Mouse (Mus musculus) kidney, adult 2 months (tissue): ENCODE data around the gene Smg1. TPM values are rescaled to one million over a fixed set of nuclear protein-coding genes. Genes with fewer than 3 reads are reported as not detected.
A peak's percentile ranks its signal among the peaks of the same experiment; 100 is the strongest.

Source experiments
- DNase-seq: peaks from one replicate; pipeline ENCODE4 v3.0.0; 2021
- H3K27ac ChIP-seq: fragments of 200-500 bp; 2 replicates; pipeline ENCODE4 v1.5.1; 2012; ENCODE audit warnings: low read depth, low read length, control low read depth, inconsistent platforms; ENCODE audit not compliant: insufficient read depth
- H3K27me3 ChIP-seq: fragments of 200-500 bp; replicated peaks from 2 replicates; pipeline ENCODE4 v1.6.1; 2012; ENCODE audit warnings: mild to moderate bottlenecking, moderate library complexity, low read length, inconsistent platforms; ENCODE audit not compliant: control insufficient read depth, insufficient read depth
- H3K36me3 ChIP-seq: fragments of 200-500 bp; 2 replicates; pipeline ENCODE4 v1.6.1; 2012; ENCODE audit warnings: mild to moderate bottlenecking, moderate library complexity, low read length, inconsistent platforms; ENCODE audit not compliant: control insufficient read depth, insufficient read depth
- H3K4me1 ChIP-seq: fragments of 200-500 bp; 2 replicates; pipeline ENCODE4 v1.6.1; 2011; ENCODE audit warnings: low read length; ENCODE audit not compliant: control insufficient read depth, insufficient read depth
- H3K4me3 ChIP-seq: fragments of 200-500 bp; 2 replicates; pipeline ENCODE4 v1.5.1; 2011; ENCODE audit warnings: mild to moderate bottlenecking, low read depth, low read length, control low read depth; ENCODE audit not compliant: insufficient read depth
- CTCF ChIP-seq: fragments of 200-500 bp; conservative IDR thresholded peaks from 2 replicates; pipeline ENCODE4 v1.5.1; 2011; ENCODE audit warnings: low read depth, mild to moderate bottlenecking, control low read depth, low read length, moderate library complexity, mixed read lengths; ENCODE audit not compliant: insufficient read depth, insufficient read length
- POLR2A ChIP-seq: fragments of 200-500 bp; IDR thresholded peaks from one replicate; pipeline ENCODE4 v1.6.1; 2011; ENCODE audit warnings: low read depth, low read length, control low read depth
- WGBS: fragments of 180-500 bp; shearing (Covaris S2); methylation state at CpG from one replicate; pipeline ENCODE4 v1.1.7; 2018; 5-methylcytosine and 5-hydroxymethylcytosine counted together
- polyA plus RNA-seq: library from polyadenylated mRNA; depleted of rRNA; stranded (reverse); fragments of >200 nt; gene quantifications from 2 replicates; pipeline ENCODE4 v1.2.3, GENCODE M21; 2012

Smg1 gene
- polyA plus RNA-seq, 1 experiment = 15.5 TPM

DNA sequence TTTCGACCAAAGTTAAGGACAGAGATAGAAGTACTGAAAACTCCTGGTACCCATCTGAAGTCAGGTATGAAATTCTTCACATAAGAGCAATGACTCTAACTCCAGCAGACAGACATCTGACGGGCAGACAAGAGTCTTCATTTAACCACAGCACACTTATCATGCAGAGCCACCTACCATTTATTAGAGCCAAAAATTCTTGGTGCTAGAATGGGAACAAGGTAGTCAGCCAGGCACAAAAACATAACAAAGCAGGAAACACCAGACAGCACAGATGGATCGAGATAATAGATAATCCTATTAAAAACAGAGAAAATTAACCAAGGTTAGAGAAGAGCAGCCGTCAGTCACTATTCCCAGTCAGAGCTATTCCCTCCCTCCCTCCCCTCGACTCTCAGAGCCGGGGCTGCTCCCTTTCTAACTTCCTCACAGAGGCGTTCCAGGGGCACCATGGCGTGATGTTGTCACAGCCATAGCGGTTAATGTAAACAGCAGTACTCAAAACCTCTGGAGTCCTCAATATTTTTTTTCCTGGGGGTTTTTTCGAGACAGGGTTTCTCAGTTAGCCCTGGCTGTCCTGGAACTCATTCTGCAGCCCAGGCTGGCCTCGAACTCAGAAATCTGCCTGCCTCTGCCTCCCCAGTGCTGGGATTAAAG lies 117.1 kb downstream of the Smg1 start:
- TF ChIP-seq POLR2A (no peak), CTCF (no peak)
- DNase-seq = no peak
- H3K4me1 ChIP-seq = peaks cover 15% of the 10 kb centered on the region
- peaks cover 11% of the 10 kb centered on the region for H3K36me3 ChIP-seq
- 0 out of 2 replicates have a peak overlapping the region, but pooled peaks have one; percentile 41 for H3K27ac ChIP-seq
- no peak overlapping the region for H3K4me3 ChIP-seq
- H3K27me3 ChIP-seq = no peaks in the 10 kb centered on the region
- WGBS = 46% methylated on average over 11 of the region's 11 CpGs

DNA sequence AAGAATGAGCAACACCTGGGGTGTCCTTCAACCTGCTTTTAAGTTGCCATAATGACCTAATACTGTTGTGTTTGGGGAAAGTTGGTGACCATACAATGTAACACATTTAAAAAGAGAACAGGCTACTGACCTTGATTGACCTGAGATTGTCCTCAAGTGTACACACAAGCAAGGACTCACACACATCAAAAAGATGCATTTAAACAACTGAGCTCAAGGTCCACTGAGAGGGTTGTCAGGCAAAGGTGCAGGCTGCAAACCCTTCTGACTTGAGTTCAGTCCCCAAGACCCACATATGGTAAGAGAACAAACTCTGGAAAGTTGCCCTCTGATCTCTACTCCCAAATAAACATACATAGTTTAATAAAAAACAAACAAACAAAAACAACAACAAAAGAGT lies 117.7 kb downstream of the Smg1 start:
- TF ChIP-seq CTCF (no peak), POLR2A (no peak)
- DNase-seq = no peak
- H3K27ac ChIP-seq = peak overlapping the region; percentile 42; the same call in 1 of the 2 replicates
- H3K36me3 ChIP-seq = peaks cover 11% of the 10 kb centered on the region
- peaks cover 17% of the 10 kb centered on the region for H3K4me1 ChIP-seq
- H3K4me3 ChIP-seq = no peak overlapping the region
- no peaks in the 10 kb centered on the region for H3K27me3 ChIP-seq

DNA sequence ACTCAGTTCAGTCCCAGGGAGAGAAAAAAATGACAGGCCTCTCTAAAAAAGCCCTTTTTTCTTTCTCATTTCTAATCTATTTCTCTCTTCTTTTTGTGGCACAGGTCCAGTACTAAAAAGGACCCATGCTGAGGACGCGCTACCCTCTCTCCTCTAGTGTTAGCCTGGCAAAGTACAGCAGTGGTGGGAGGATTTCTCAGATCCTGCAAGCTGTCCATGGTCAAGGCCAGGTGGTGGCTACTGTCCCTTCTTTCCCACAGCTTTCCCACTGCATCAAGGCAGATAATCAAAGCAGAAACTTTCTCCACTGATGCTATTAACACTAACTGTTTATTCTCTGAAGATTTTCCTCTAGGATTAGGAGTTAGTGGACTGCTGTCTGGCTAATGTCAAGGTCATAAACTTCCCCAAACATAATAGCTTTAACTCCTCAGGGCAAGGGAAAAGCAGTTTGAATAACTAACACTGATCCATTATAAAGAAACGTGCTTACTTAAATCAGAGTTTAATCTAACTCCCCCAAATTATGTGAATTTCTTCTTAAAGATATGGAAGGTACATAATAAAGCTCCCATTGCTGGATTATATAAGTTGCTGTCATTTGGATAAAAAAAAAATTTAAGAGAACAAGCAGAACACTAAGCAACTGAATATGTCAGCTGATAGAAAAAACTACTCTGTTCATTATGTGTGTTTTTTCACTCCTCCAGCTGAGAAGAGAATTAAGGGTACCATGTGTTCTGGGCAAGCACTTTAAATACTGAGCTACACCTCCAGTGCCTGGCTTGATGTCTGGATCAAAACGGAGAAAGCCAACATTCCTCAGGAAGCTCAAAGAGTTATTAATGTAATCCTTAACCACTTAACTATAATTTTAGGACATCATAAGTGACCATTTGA lies 119.7 kb downstream of the Smg1 start:
- Histone ChIP-seq H3K36me3 (peaks cover 12% of the 10 kb centered on the region), H3K27ac (0 out of 2 replicates have a peak overlapping the region, but pooled peaks have one; percentile 47), H3K4me3 (no peak overlapping the region), H3K4me1 (peaks cover 31% of the 10 kb centered on the region), H3K27me3 (no peaks in the 10 kb centered on the region)
- 53% methylated on average over 4 of the region's 4 CpGs for WGBS
- no peak for DNase-seq
- no peak for TF ChIP-seq POLR2A
- no peak for TF ChIP-seq CTCF

DNA sequence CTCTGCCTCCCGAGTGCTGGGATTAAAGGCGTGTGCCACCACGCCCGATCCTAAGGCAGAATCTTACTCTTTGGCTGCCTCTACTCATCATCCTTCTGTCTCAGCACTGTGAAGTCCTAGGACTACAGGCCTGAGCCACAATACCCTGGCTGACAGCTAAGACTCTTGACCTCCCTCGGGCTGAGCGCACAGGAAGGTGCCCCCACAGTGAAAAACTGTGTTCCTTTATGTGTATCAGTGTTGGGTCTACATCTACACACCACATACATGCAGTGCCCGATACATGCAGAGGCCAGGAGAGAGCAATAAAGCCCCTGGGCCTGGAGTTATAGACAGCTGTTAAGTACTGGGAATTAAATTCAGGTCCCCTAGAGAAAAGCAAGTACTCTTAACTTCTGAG lies 121.2 kb downstream of the Smg1 start:
- H3K27me3 ChIP-seq = no peaks in the 10 kb centered on the region
- WGBS = 94% methylated on average over 7 of the region's 7 CpGs
- H3K4me1 ChIP-seq = peaks cover 39% of the 10 kb centered on the region
- H3K36me3 ChIP-seq = peaks cover 12% of the 10 kb centered on the region
- H3K4me3 ChIP-seq = no peak overlapping the region
- DNase-seq = no peak
- TF ChIP-seq POLR2A (no peak), CTCF (no peak)
- H3K27ac ChIP-seq = no peak overlapping the region

DNA sequence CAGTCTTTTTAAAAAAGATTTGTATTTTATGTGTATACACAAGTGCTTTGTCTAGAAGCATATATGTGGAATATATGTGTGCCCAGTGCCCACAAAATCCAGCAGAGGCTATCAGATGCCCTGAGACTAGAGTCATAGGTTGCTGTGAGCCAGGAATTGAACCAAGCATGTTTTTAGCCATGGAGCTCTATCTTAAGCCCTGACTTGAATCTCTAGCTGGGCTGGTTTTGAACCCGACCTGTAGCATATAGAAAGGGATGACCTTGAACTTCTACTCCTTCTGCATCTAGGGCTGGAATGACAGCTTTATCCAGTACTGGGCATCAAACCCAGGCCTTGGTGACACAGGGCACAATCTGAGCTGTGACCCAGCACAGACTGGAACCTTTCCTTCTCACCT lies 122.8 kb downstream of the Smg1 start:
- peak overlapping the region; percentile 79; the same call in 1 of the 2 replicates for H3K27ac ChIP-seq
- H3K36me3 ChIP-seq = peaks cover 8% of the 10 kb centered on the region
- no peak overlapping the region for H3K4me3 ChIP-seq

DNA sequence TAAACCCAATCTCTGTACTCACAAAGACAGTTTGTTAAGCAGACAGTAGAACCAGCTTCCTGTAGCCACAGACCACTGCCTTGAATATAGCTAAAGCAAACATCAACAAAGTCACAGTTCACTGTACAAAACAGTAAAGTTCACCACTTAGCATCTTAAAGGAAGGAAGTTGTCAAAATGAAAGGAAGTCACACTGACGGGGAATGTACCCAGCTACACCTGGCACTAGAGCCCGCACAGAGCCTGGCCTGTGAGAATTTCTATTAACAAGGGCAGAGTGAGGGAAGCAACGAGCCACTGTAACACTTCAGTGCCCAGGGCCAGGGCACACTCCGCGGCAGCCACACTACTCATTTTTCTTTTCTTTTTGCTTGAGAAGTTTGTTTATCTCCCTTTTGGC lies 123.5 kb downstream of the Smg1 start:
- no peak for TF ChIP-seq CTCF
- WGBS = 15% methylated on average over 5 of the region's 5 CpGs
- peak overlapping the region; percentile 79 for H3K27ac ChIP-seq
- no peaks in the 10 kb centered on the region for H3K27me3 ChIP-seq
- peaks cover 7% of the 10 kb centered on the region for H3K36me3 ChIP-seq
- peaks cover 32% of the 10 kb centered on the region for H3K4me1 ChIP-seq
- DNase-seq = peak; percentile 52
- no peak overlapping the region for H3K4me3 ChIP-seq

More for the DNA sequence above, 122.8 kb downstream of the Smg1 start:
- TF ChIP-seq CTCF (no peak), POLR2A (no peak)
- Histone ChIP-seq H3K4me1 (peaks cover 31% of the 10 kb centered on the region), H3K27me3 (no peaks in the 10 kb centered on the region)
- no peak for DNase-seq
- WGBS = 63% methylated on average over 1 of the region's 1 CpGs

DNA sequence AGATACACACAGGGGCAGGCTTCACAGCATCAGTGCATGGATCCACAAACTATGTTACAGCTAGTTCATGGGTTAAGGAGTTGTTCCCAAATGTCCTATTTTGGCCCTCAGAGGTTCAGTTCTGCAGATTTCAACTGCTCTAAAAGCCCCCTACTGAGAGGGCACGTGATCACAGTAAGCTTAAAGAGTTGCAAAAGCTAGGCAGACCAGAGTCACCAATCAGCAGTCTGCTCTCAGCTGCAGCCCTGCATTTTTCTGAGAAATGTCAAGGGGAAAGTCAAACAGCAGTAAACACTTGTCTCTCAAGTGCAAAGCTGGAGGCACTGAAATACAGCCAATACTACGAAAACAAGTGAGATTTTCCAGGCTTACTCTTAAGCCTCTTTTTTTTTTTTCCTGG lies 124.3 kb downstream of the Smg1 start:
- H3K4me1 ChIP-seq = peaks cover 30% of the 10 kb centered on the region
- H3K27ac ChIP-seq = peak overlapping the region; percentile 96
- DNase-seq = peak; percentile 85
- no peaks in the 10 kb centered on the region for H3K27me3 ChIP-seq
- 35% methylated on average over 2 of the region's 2 CpGs for WGBS
- no peak overlapping the region for H3K4me3 ChIP-seq
- no peak for TF ChIP-seq POLR2A
- no peak for TF ChIP-seq CTCF
- H3K36me3 ChIP-seq = peaks cover 7% of the 10 kb centered on the region
